Mouse (Mus musculus): ENCODE results near the gene Ccdc38.
"Not testable (repeated sequence)": the region's sequence is repeated elsewhere in the genome, so short reads cannot be mapped to it uniquely, and the experiment has no call there.

Ccdc38 gene

DNA sequence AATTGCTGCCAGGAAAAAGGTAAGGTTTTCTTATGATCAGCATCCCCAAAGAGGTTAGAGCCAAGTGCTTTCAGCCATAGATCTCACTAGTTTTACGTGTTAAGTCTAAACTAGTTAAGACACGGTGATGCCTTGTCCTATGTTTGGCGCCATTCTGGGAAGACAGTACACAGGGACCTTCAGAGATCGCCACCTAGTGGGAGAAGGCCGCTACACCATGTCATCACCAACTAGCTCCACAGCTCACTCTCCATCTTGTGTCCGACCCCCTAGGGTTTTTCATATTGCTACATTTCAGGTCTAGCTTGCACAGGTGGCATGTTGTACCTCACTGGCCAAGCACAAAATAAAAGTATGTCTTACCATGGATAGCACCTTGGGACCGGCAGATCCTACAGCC is 8.6 kb downstream of the Ccdc38 start:
- DNase-seq (ENCODE audit: low spot score in 2 of 2): peak; percentile 32 to 74

DNA sequence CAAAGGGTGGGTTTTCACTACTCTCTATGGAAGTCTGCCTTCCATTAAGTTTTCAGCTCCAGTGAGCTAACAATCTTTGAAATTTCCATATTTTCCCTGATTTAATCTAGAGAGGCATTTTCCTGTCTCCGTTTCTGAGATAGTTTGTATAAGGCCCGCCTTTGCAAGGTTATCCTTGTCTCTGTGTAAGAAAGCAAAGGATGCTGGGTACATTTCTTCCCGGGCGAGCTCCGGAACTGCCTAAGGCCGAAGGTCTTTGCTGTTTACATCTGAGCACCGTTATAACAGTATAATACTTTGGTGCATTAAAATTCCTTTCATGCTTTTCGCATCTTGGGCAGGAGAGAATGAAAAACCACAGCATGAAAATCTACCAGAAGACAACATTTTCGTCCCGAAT is 9.4 kb downstream of the Ccdc38 start:
- DNase-seq (ENCODE audit: low spot score in 2 of 2): no peak

DNA sequence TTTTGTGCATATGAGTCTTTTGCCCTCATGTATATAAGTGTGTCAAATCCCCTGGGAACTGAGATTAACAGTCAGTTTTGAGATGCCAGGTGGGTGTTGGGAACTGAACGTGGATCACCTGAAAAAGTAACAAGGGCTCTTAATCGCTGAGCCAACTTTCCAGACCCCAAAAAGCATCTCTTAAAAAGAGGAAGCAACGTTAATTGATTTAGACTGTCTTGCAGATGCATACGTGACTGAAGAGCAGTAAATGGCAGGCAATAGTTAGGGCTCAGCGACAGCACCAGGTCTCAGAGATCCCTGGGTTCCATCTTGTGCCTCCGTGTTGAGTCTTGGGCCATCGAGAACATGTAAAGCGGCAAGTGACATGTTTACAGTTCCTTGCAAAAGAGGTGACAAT is 12.2 kb downstream of the Ccdc38 start:
- no peak for DNase-seq (ENCODE audit: low spot score in 2 of 2)

DNA sequence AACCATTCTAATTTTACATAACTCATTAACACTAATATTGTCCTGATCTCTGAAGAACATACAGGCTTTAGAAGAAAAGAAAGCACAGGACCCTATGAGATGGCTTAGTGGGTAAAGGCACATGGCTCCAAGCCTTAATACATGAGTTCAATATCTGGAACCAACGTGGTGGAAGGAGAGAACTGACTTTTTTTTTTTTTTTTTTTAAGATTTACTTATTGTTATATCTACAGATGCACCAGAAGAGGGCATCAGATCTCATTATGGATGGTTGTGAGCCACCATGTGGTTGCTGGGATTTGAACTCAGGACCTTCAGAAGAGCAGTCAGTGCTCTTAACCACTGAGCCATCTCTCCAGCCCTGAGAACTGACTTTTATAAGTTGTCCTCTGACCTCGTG is 17.5 kb downstream of the Ccdc38 start:
- DNase-seq (ENCODE audit: low spot score in 2 of 2): not testable (repeated sequence)

DNA sequence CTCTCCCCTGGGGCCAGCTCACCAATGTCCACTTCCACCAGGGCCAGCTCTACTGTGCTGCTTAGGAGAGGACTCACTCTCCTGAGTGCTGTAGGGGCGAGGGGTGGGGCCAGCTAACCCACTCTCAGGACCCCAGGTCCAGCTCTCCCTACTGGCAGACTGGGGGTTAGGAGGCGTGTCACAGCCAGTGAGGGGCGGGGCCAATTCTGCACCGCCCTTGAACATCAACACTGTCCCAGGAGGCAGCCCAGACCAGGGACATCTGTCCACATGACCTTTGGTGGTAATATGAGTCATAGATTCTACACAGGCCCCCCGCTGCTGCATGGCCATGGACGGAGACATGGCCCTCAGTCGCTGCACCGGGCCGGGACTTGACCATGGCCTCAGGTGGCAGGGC is 19.4 kb downstream of the Ccdc38 start:
- DNase-seq (ENCODE audit: low spot score in 2 of 2): no peak

DNA sequence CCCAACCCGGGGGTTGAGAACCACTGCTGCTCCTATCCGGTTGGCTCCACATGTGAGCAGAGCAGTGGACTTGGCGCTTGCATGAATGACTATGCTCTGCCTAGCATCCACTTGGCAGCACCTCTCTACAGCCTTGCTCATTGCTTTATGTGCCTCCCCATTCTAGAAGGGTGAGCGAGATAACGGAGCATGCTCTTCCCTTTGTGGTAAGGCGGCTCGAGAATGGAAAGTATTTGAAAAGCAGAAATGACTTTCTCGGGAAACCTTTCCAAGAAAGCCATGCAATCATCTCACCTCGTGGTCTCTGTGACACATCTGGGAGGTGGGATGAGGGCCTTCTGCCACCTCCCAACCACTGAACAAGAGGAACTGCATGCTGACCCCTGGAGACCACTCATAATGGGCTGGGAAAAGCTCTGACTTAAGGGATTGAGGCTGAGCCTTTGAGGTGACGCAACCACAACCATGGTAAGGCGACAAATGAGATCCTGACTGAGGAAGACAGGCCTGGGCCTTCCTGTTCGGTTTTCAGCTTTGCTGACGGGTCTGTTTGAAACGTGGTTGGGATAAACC is 24.2 kb downstream of the Ccdc38 start:
- DNase-seq (ENCODE audit: low spot score in 2 of 2): no peak

DNA sequence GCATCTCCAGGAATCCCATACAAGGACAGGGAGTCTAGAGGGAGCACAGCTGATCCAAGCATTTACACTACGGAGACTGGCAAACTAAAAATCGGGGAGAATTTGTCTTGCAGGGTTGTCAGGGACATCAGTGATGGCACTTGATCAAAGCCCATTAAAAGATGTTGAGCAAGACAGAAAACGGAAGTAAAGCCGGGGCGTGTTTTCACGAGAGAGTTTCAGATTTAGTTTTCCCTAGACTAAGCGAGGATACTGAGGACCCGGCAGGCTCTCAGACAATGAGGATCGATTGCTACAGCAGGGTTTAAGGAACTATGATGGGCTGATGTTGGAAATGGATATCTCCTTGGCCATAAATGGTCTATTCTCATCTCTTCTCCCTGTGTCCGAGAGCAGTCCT is 26.6 kb downstream of the Ccdc38 start:
- no peak for DNase-seq (ENCODE audit: low spot score in 2 of 2)

DNA sequence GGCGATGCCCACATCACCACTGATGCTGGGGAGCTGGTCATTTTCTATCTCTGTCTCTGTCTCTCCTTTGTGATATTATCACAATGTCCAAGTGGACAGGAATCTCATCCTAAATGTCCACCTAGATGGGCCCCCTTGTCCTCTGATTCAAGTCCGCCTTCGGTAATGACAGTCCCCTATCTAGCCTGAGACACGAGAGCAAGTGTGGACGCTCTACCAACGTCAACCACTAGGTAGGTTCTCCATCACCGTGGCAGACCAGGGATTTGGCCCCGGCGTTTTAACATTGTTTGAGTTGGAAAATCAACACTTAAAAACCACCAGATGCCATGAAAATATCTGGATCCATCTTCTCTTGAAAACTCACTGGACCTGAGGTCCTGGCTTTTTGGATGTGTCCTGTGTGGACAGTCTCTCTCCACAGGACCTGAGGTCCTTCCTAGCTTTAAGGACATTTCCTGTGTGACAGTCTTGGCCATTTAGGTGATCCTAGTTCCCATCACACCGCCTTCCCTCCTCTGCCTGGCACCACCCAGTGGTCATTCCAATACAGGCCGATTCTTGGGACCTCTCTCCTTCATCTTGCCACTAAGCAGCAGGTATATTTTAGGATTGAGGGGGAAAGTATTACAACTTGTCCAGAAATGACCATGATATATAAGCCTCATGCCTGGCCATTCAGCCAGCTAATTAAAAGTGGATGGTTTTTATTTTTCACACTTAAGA is 27.6 kb downstream of the Ccdc38 start:
- DNase-seq (ENCODE audit: low spot score in 2 of 2): no peak

DNA sequence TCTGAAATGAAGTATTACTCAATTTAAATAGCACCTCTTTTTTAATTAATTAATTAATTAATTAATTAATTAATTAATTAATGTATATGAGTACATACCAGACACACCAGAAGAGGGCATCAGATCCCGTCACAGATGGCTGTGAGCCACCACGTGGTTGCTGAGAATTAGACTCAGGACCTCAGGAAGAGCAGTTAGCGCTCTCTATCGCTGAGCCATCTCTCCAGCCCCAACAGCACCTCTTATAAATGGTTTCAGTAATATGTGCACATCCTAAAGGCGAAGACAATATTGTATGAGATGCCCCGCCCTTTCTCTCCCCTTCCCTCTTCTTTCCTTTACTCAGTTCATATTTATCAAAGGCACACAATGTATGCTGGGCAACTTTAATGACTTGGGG is 28.2 kb downstream of the Ccdc38 start:
- no peak for DNase-seq (ENCODE audit: low spot score in 2 of 2)

DNA sequence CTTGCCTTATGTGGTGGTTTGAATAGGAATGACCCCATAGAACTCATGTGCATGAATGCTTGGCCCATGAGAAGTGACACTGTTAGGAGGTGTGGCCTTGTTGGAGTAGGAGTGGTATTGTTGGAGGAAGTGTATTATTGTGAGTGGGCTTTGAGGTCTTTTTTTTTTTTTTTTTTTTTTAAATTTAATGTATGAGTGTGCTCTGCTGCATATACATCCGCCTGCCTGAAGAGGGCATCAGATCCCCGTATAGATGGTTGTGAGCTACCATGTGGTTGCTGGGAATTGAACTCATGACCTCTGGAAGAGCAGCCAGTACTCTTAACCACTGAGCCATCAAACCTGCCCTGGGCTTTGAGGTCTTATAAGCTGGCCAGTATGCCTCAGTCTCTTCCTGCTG is 31.8 kb downstream of the Ccdc38 start:
- DNase-seq (ENCODE audit: low spot score in 2 of 2): no peak

DNA sequence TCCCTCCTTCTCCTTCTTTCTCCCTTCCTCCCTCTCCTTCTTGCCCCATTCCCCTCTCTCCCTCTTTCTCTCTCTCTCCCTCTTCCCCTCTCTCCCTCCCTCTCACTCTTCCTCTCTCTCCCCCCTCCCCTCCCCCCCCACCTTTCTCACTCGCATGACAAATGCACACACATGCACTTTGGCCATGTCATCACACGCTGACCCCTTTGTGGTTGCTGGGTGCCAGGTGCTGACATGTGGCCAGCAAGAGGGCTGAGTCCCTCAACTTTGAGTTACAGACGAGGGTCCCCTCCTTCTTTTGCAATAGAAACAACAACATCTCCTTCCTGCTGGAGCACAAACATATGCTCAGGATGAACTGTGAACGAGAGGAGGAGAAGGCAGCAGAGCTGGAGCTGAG is 34.5 kb downstream of the Ccdc38 start:
- DNase-seq (ENCODE audit: low spot score in 2 of 2): no peak

DNA sequence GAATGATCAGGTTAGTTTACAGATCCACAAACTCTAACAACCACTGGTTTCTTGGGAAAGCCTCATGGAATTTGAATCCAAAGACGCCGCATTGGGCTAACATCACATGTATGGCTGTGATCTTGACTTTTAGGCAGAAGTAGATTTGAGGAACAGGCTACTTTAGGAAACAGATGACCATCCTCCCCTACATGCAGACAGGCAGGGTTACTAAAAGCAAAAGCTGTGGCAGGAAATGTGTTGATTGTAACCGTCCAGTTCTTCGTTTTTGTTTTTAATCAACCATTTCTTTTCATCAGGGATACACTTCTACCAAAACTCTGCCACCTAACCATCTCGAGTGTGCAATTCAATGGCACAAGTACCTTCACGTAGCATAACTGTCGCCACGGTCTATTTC is 35.5 kb downstream of the Ccdc38 start:
- no peak for DNase-seq (ENCODE audit: low spot score in 2 of 2)

DNA sequence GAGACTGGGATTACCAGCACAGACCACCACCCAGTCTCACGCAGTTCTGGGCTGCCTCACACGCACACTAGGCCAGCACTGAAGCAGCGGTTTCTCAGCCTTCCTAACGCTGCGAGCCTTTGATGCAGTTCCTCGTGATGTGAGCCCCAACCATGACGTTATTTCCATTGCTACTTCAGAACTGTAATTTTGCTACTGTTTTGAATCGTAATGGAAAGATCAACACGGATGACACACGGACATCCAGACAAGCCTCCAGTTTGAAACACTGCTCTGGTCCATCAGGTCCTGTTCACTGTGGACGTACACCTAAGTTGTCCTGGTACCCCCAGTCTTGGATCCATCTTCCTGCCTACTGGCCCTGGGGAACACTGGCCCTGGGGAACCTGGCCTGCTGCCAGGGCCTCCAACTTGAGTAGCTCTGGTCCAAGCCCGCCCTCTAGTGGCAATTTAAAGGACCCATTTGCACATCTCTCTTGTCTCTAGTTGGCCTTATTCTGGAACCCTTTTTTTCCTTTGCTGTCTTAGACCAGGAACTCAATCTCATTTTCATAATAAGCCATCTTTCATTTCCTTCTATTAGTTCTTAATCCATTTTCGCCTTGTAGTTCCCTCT is 36.9 kb downstream of the Ccdc38 start:
- peak; percentile 52 to 67 for DNase-seq (ENCODE audit: low spot score in 2 of 2)

DNA sequence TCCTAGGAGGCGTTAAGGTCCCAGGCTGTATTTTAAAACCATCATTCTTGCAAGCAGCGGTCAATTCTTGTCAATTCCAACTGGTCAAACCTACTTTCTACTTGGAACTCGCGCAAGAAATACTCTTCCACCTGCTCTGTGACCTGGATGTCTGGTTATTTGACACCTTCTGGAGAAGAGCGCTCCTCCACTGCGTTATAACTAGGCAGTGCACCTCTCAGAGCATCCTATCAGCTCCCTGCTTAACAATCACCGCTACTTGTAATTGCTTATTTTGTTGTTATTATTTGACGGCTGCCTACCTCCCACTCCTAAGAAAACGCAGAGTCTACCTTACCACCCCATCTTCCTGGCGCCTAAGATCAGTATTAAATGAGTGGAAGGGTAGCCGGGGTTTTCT is 48.4 kb downstream of the Ccdc38 start:
- no peak for DNase-seq (ENCODE audit: low spot score in 2 of 2)

DNA sequence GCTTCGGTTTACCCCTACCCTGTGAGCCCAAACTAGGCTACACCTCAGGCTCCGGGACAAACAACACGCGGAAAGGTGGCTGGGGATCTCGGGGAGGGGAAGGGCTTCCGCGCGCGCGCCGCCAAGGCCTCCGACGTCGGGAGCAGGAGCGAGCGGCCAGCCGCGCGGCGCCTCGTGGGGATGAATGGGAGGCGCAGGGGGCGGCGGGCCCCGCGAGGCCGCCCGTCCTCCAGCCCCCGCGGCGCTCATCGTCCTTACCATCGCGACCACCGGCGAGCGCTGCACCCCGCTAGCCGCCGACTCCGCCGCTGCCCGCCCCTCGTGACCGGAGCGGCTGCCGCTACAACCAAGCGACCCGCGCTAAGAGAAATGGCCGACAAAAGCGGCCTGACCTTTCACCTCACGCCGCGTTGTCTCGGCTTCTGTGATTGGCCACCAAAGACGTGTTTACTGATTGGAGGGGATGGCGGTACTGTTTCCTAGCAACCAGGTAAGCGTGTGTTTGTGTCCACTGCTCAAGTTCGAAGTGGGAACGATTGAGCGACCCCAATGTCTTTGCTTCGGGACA is 48.9 kb downstream of the Ccdc38 start, which contains the start of gene Snrpf:
Gene Snrpf, minus strand, starts transcription at position 426 of the 568 bp plus-strand sequence.
- peak; percentile 90 to 91 for DNase-seq (ENCODE audit: low spot score in 2 of 2)

DNA sequence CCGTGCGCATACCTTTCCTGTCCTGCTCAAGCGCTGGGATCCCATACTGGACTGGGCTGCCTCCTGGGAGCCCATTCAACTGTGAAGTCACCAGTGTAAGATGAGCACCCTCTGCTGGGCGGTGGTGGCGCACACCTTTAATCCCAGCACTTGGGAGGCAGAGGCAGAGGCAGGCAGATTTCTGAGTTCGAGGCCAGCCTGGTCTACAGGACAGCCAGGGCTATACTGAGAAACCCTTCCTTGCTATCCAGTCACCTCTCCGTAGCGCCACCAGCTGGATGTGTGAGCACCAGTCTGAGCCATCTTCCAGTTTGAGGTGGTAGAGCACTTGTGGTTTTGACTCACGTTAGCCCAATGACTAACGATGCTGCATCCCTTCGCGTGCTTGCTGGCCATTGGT is 52.0 kb downstream of the Ccdc38 start:
- DNase-seq (ENCODE audit: low spot score in 2 of 2): no peak

DNA sequence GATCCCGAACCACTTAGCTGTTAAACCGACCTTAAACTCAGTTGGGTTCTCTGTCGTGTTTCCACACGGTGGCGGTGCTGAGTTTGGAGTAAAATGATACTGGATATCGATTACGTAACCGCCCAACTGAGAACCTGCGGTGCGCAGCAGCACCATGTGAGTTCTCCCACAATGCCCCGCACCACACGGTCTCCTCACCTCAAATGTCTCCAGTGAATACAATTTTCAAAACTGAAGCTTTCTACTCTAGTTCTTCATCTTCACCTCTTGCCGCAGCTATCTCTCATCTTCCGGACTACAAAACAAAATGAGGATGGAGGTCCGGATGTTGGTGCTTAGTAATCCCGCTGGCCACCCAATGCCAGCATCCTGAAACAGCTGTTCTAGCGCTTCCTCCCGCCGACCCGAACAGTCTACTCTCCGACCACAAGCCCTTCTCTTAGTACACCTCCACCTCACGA is 53.6 kb downstream of the Ccdc38 start:
- DNase-seq (ENCODE audit: low spot score in 2 of 2): peak; percentile 62 to 76

DNA sequence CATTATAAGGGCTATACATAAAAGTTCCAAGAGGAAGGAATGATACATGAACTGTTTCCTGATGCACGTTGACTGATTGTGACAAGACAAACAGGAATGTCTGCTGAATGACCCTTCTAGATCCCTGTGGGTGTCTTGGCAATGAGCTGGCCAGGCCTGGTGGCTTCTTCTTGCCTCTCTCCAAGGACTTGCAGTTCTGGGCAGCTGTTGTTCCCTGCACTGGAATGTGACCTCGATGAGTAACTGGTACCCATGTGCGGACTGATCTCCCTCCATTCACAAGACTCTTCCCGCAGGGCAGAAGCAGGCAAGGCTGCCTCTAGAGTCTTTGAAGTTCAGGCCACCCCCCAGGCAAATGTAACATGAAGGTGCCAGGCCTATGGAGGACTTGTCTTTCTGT is 55.4 kb downstream of the Ccdc38 start:
- DNase-seq (ENCODE audit: low spot score in 2 of 2): no peak

DNA sequence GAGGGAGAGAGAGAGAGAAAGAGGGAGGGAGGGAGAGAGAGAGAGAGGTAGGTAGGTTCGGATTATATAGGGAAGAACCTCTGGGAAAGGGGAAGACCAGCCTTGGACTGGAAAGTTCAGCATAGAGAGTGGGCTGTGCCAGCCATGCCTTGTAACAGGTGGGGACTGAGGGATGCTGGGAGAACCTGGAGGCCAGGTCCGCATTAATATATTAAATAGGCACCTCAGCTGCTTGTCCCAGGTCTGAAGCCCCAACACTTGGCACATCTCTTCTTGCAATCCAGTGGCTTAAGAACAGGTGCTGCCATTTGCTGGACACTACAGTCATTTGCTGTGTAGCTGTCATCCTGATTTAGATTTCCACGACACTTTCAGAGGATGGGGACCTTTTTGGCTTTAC is 56.2 kb downstream of the Ccdc38 start:
- no peak for DNase-seq (ENCODE audit: low spot score in 2 of 2)

DNA sequence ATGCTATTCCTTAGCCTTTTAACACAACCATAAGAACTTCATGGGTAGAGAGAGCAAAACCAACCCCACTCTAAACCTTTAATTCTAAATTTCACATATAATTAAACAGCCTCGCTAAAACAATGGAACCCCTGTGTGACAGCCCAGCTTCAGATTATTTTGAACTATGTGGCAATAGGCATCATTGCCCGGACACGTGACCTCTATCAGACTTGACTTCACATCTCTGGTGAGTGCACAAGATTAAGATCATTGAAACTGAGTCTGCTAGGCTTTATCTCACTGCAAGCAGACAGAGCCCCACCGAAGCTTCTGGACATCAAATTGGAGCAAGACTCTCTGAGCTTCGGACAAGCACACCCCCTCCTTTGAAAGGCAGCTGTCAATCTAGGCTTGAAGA is 61.9 kb downstream of the Ccdc38 start:
- no peak for DNase-seq (ENCODE audit: low spot score in 2 of 2)

DNA sequence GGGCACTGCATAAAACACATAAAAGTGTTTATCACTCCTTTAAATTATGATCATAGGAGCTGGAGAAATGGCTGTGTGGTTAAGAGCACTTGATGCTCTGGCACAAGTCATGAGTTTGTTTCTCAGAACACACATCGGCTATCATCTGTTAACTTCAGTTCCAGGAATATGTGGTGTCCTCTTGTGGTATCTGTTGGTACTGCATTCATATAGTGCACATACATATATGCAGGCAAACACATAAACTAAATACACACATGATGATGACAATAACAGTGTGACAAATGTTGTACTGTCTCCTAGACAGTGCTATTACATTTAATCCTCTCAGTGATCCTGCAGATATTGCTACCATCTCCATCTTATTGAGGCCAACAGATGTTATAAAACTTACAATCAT is 62.8 kb downstream of the Ccdc38 start:
- no peak for DNase-seq (ENCODE audit: low spot score in 2 of 2)

DNA sequence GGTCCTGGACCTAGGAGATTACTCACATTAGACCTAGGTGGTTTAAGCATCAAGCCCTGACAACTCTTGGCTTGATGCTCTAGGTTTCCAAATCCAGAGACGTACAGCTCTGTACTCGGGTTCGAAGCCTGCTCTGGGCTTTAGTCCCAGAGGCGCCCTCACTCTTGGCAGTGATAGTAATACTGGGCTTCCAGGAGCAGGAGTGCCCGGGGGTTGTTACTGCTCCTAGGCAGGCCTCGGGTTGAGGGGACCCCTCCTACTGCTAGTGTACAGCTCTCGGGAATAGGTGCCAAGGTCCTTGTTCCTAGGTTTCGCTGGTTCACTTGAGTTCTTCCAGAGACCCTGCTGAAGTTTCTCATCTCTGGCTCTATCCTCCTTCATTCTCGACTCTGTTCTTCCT is 65.9 kb downstream of the Ccdc38 start:
- no peak for DNase-seq (ENCODE audit: low spot score in 2 of 2)

DNA sequence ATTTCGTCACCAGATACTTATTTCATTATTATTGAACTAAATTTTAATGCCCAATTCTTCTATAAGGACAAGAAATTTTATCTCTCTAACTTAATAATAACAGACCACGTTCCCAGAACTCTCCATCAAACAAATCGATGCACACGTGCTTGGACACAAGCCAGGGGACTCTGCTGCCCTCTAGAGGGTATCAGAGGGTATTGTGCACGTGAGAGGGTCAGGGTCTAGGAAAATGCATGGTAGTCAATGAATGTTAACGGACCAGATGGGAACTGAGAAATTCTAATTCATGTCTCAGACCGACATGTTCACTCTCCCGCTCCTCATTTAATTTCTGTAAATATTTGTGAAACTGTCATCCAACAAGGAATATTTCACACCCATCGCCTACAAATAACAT is 67.6 kb downstream of the Ccdc38 start:
- no peak for DNase-seq (ENCODE audit: low spot score in 2 of 2)

Measured in urinary bladder, postnatal 36 days (tissue).